ENCODE assay signal across 13 mouse cellular contexts in the genomic region with DNA sequence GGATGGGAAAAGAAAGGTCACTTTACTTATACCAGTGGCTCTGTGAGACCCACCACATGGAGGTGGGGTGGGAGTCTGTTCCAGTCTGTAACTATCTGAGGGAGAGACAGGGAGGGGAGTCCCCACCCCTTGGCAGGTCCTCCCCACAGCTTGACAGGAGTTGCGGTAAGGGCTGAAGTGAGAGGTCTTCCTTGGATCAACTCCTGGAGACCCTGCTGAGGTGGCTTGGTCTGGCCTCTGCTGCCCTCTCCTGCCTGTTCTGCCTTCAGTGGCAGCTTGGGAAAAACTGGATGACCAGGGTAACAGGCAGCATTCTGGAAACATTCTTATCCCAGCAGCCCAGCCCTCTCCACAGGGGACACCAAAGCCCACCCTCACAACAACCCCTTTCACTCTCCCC. TPM values are rescaled to one million over a fixed set of nuclear protein-coding genes. Genes with fewer than 3 reads are reported as not detected.
DNase-seq lines count a peak whose midpoint lies in the region; ATAC-seq and TF ChIP-seq lines count a peak whose summit lies in the region.
"Had no signal": no experiment of that assay in that cellular context is flagged by ENCODE, and none has a peak within 500 bp of the region (broad histone marks: within the 10 kb centered on the region; RNA-seq: fewer than 3 reads in every experiment).

No protein-coding gene starts in this region.

- H3K4me2 ChIP-seq in liver, embryonic 11.5 days = peak overlapping the region; percentile 20; the same call in 1 of the 2 replicates
- no peak overlapping the region for H3K4me2 ChIP-seq in liver, embryonic 12.5 days
- H3K4me2 ChIP-seq in intestine, postnatal 0 days (replicated peaks; ENCODE audit: low read depth) = peak overlapping the region; percentile 84; the same call in 1 of the 2 replicates
- H3K4me2 ChIP-seq: forebrain, embryonic 12.5 days had no signal

- ATAC-seq in liver, embryonic 11.5 days (replicated peaks; ENCODE audit: low FRiP score) = no peak
- no peak for ATAC-seq in liver, embryonic 12.5 days
- no peak for ATAC-seq in intestine, postnatal 0 days

- intact Hi-C loops in heart, adult 2 months (cut with DNase I) = loop anchor here (5.0 kb wide), 2 partner anchors 193 to 413 kb away; no protein-coding TSS in a partner anchor

- H3K9me3 ChIP-seq in heart, embryonic 10.5 days = no peaks in the 10 kb centered on the region
- H3K9me3 ChIP-seq in liver, embryonic 11.5 days (ENCODE audit: control insufficient read depth, low read length) = no peaks in the 10 kb centered on the region
- H3K9me3 ChIP-seq in liver, embryonic 12.5 days (replicated peaks) = no peaks in the 10 kb centered on the region
- H3K9me3 ChIP-seq in ES-Bruce4 (replicated peaks; ENCODE audit: control insufficient read depth, insufficient read depth, low read length, poor library complexity, severe bottlenecking) = no peaks in the 10 kb centered on the region
- no peaks in the 10 kb centered on the region for H3K9me3 ChIP-seq in intestine, postnatal 0 days (ENCODE audit: control insufficient read depth)
- H3K9me3 ChIP-seq: forebrain, embryonic 12.5 days had no signal

- no peak overlapping the region for H3K4me3 ChIP-seq in heart, adult 2 months
- no peak overlapping the region for H3K4me3 ChIP-seq in heart, embryonic 10.5 days
- H3K4me3 ChIP-seq in liver, embryonic 11.5 days (ENCODE audit: low read depth, low read length) = no peak overlapping the region
- no peak overlapping the region for H3K4me3 ChIP-seq in liver, embryonic 12.5 days
- no peak overlapping the region for H3K4me3 ChIP-seq in ES-Bruce4 (ENCODE audit: low read depth, low read length)
- no peak overlapping the region for H3K4me3 ChIP-seq in intestine, postnatal 0 days (ENCODE audit: low read depth, low read length)
- H3K4me3 ChIP-seq: forebrain, embryonic 12.5 days had no signal

- no peak for TF ChIP-seq POLR2A in heart, adult 2 months (IDR thresholded peaks at IDR 0.05; ENCODE audit: insufficient read depth, low read depth, low read length)
- no peak for TF ChIP-seq POLR2A in ES-Bruce4 (IDR thresholded peaks at IDR 0.05; ENCODE audit: insufficient read depth, low read length)

- 5% methylated on average over 1 of the region's 1 CpGs for WGBS in heart, adult 2 months
- WGBS in heart, embryonic 10.5 days = 0% methylated on average over 1 of the region's 1 CpGs
- WGBS in liver, embryonic 11.5 days = 21% methylated on average over 1 of the region's 1 CpGs
- 0% methylated on average over 1 of the region's 1 CpGs for WGBS in liver, embryonic 12.5 days (ENCODE audit: insufficient replicate concordance)
- WGBS in intestine, postnatal 0 days = 5% methylated on average over 1 of the region's 1 CpGs

- no peak for DNase-seq in heart, adult 2 months
- DNase-seq in heart, embryonic 10.5 days (ENCODE audit: low spot score) = no peak
- no peak for DNase-seq in liver, embryonic 11.5 days (ENCODE audit: low spot score)
- no peak for DNase-seq in urinary bladder, postnatal 25 days (ENCODE audit: low spot score)
- DNase-seq in thymus, adult 18-20 months = no peak
- DNase-seq: cerebellum, postnatal 14 days; gastrocnemius, postnatal 25 days had no signal

- 0 out of 2 replicates have a peak, but pooled peaks cover 1% of the 10 kb centered on the region for H3K4me1 ChIP-seq in heart, adult 2 months (ENCODE audit: control insufficient read depth, insufficient read depth, low read length)
- H3K4me1 ChIP-seq in heart, embryonic 10.5 days = peaks cover 30% of the 10 kb centered on the region
- peaks cover 4% of the 10 kb centered on the region; the same call in 1 of the 2 replicates for H3K4me1 ChIP-seq in liver, embryonic 11.5 days (replicated peaks; ENCODE audit: control insufficient read depth, insufficient read depth, low read length)
- 0 out of 2 replicates have a peak, but pooled peaks cover 3% of the 10 kb centered on the region for H3K4me1 ChIP-seq in liver, embryonic 12.5 days
- no peaks in the 10 kb centered on the region for H3K4me1 ChIP-seq in ES-Bruce4 (ENCODE audit: control insufficient read depth, insufficient read depth, low read length)
- H3K4me1 ChIP-seq in intestine, postnatal 0 days (replicated peaks; ENCODE audit: control insufficient read depth, insufficient read depth, low read length) = no peaks in the 10 kb centered on the region
- H3K4me1 ChIP-seq: forebrain, embryonic 12.5 days had no signal

- no peak overlapping the region for H3K9ac ChIP-seq in heart, adult 2 months (ENCODE audit: low read depth, low read length)
- H3K9ac ChIP-seq in liver, embryonic 11.5 days (ENCODE audit: low read depth, low read length) = no peak overlapping the region
- H3K9ac ChIP-seq in liver, embryonic 12.5 days = no peak overlapping the region
- no peak overlapping the region for H3K9ac ChIP-seq in ES-Bruce4 (ENCODE audit: low read depth, poor library complexity, severe bottlenecking)
- 0 out of 2 replicates have a peak overlapping the region, but pooled peaks have one; percentile 22 for H3K9ac ChIP-seq in intestine, postnatal 0 days (ENCODE audit: low read depth, low read length)
- H3K9ac ChIP-seq: forebrain, embryonic 12.5 days had no signal

- peak; percentile 37 for TF ChIP-seq CTCF in heart, adult 2 months (IDR thresholded peaks at IDR 0.05)
- peak; percentile 46 for TF ChIP-seq CTCF in ES-Bruce4 (IDR thresholded peaks at IDR 0.05; ENCODE audit: low read depth, low read length)
- TF ChIP-seq CTCF in intestine, postnatal 0 days (IDR thresholded peaks at IDR 0.05; ENCODE audit: low read depth) = peak; percentile 65

- H3K27ac ChIP-seq in heart, adult 2 months = no peak overlapping the region
- no peak overlapping the region for H3K27ac ChIP-seq in heart, embryonic 10.5 days
- no peak overlapping the region for H3K27ac ChIP-seq in liver, embryonic 11.5 days (ENCODE audit: low read depth, low read length)
- H3K27ac ChIP-seq in liver, embryonic 12.5 days = no peak overlapping the region
- H3K27ac ChIP-seq in ES-Bruce4 (ENCODE audit: insufficient read depth, low read length) = no peak overlapping the region
- peak overlapping the region; percentile 54; the same call in 1 of the 2 replicates for H3K27ac ChIP-seq in intestine, postnatal 0 days (ENCODE audit: low read depth, low read length)
- H3K27ac ChIP-seq: forebrain, embryonic 12.5 days had no signal

- no peak for TF ChIP-seq EP300 in heart, adult 2 months (IDR thresholded peaks at IDR 0.05; ENCODE audit: insufficient read depth, low read depth, low read length)
- TF ChIP-seq EP300 in ES-Bruce4 (IDR thresholded peaks at IDR 0.05; ENCODE audit: insufficient read depth, low read depth, low read length) = no peak

- no peaks in the 10 kb centered on the region for H3K79me2 ChIP-seq in heart, adult 2 months (replicated peaks; ENCODE audit: control insufficient read depth, insufficient read depth, low read length)

- peaks cover 13% of the 10 kb centered on the region for H3K27me3 ChIP-seq in heart, adult 2 months (ENCODE audit: control insufficient read depth, insufficient read depth, low read length)
- peaks cover 92% of the 10 kb centered on the region for H3K27me3 ChIP-seq in heart, embryonic 10.5 days (ENCODE audit: insufficient read depth, poor library complexity, severe bottlenecking)
- peaks cover 69% of the 10 kb centered on the region for H3K27me3 ChIP-seq in liver, embryonic 11.5 days (replicated peaks; ENCODE audit: control insufficient read depth, insufficient read depth, low read length)
- H3K27me3 ChIP-seq in liver, embryonic 12.5 days (replicated peaks) = peaks cover 86% of the 10 kb centered on the region
- peaks cover 11% of the 10 kb centered on the region for H3K27me3 ChIP-seq in ES-Bruce4 (ENCODE audit: control insufficient read depth, insufficient read depth, low read length, poor library complexity, severe bottlenecking)
- H3K27me3 ChIP-seq in intestine, postnatal 0 days (replicated peaks; ENCODE audit: control insufficient read depth, insufficient read depth, low read length) = peaks cover 56% of the 10 kb centered on the region

- H3K36me3 ChIP-seq in heart, adult 2 months (ENCODE audit: control insufficient read depth, insufficient read depth, low read length) = no peaks in the 10 kb centered on the region
- no peaks in the 10 kb centered on the region; the same call in 1 of the 2 replicates for H3K36me3 ChIP-seq in heart, embryonic 10.5 days
- H3K36me3 ChIP-seq in liver, embryonic 11.5 days (ENCODE audit: control insufficient read depth, insufficient read depth, low read length) = no peaks in the 10 kb centered on the region
- no peaks in the 10 kb centered on the region for H3K36me3 ChIP-seq in liver, embryonic 12.5 days
- H3K36me3 ChIP-seq in ES-Bruce4 (ENCODE audit: control insufficient read depth, insufficient read depth, low read length, poor library complexity, severe bottlenecking) = no peaks in the 10 kb centered on the region
- H3K36me3 ChIP-seq in intestine, postnatal 0 days (ENCODE audit: control insufficient read depth, insufficient read depth) = peaks cover 3% of the 10 kb centered on the region; the same call in 1 of the 2 replicates
- H3K36me3 ChIP-seq: forebrain, embryonic 12.5 days had no signal

RNA-seq across cellular contexts. Expression of gene Foxf1, which starts 6.5 kb away (rescaled TPM):
- total RNA-seq in heart, adult 2 months (2021) = under 1 TPM; 0.13 to 0.43 TPM
- polyA plus RNA-seq in heart, adult 2 months (2012; rRNA removed) = 0.44 and 1.2 TPM in 2 replicates
- polyA plus RNA-seq in heart, embryonic 10.5 days (2016; fragmentation: Nextera tagmentation; extraction: Ambion mirVana) = 3.1 and 41.3 TPM in 2 replicates
- polyA plus RNA-seq in liver, embryonic 11.5 days (2014; fragmentation: Nextera tagmentation; extraction: Ambion mirVana) = 37.6 and 37.8 TPM in 2 replicates
- 14.9 and 16.9 TPM in 2 replicates for polyA plus RNA-seq in liver, embryonic 12.5 days (2016; fragmentation: Nextera tagmentation; extraction: Ambion mirVana)
- 0.33 TPM in 1 of 2 replicates, not detected in the other for polyA plus RNA-seq in ES-Bruce4 (2011; ENCODE audit: insufficient read depth, insufficient read length, low read depth, missing spikeins)
- polyA plus RNA-seq in intestine, postnatal 0 days (2015; fragmentation: Nextera tagmentation; extraction: Ambion mirVana) = 49.8 and 50.1 TPM in 2 replicates
- total RNA-seq: gastrocnemius, postnatal 25 days; hematopoietic stem cell, adult 5-6 weeks had no signal

RNA-seq across cellular contexts. Expression of gene Mthfsd, which starts 17.5 kb away (rescaled TPM):
- total RNA-seq in heart, adult 2 months (2021) = 10 to 100 TPM; 12.8 to 13.5 TPM
- polyA plus RNA-seq in heart, adult 2 months (2012; rRNA removed) = 26.4 and 27.7 TPM in 2 replicates
- polyA plus RNA-seq in heart, embryonic 10.5 days (2016; fragmentation: Nextera tagmentation; extraction: Ambion mirVana) = 57.0 and 58.7 TPM in 2 replicates
- polyA plus RNA-seq in liver, embryonic 11.5 days (2014; fragmentation: Nextera tagmentation; extraction: Ambion mirVana) = 48.1 and 50.6 TPM in 2 replicates
- 30.5 and 32.4 TPM in 2 replicates for polyA plus RNA-seq in liver, embryonic 12.5 days (2016; fragmentation: Nextera tagmentation; extraction: Ambion mirVana)
- polyA plus RNA-seq in ES-Bruce4 (2011; ENCODE audit: insufficient read depth, insufficient read length, low read depth, missing spikeins) = 35.5 and 38.9 TPM in 2 replicates
- polyA plus RNA-seq in intestine, postnatal 0 days (2015; fragmentation: Nextera tagmentation; extraction: Ambion mirVana) = 24.9 and 25.1 TPM in 2 replicates

RNA-seq across cellular contexts. Expression of gene Foxc2, which starts 25.3 kb away (rescaled TPM):
- total RNA-seq in heart, adult 2 months (2021) = 1 to 10 TPM; 2.0 to 2.2 TPM
- 0.97 and 2.0 TPM in 2 replicates for polyA plus RNA-seq in heart, adult 2 months (2012; rRNA removed)
- polyA plus RNA-seq in heart, embryonic 10.5 days (2016; fragmentation: Nextera tagmentation; extraction: Ambion mirVana) = 12.4 and 14.8 TPM in 2 replicates
- polyA plus RNA-seq in liver, embryonic 11.5 days (2014; fragmentation: Nextera tagmentation; extraction: Ambion mirVana) = 2.6 and 3.4 TPM in 2 replicates
- 0.94 and 1.2 TPM in 2 replicates for polyA plus RNA-seq in liver, embryonic 12.5 days (2016; fragmentation: Nextera tagmentation; extraction: Ambion mirVana)
- not detected in 2 replicates for polyA plus RNA-seq in ES-Bruce4 (2011; ENCODE audit: insufficient read depth, insufficient read length, low read depth, missing spikeins)
- polyA plus RNA-seq in intestine, postnatal 0 days (2015; fragmentation: Nextera tagmentation; extraction: Ambion mirVana) = 0.48 and 0.60 TPM in 2 replicates
- total RNA-seq: hematopoietic stem cell, adult 5-6 weeks had no signal

RNA-seq across cellular contexts. Expression of gene Foxl1, which starts 37.0 kb away (rescaled TPM):
- under 1 TPM; 0.07 to 0.08 TPM for total RNA-seq in heart, adult 2 months (2021)
- polyA plus RNA-seq in heart, adult 2 months (2012; rRNA removed) = 0.08 and 0.09 TPM in 2 replicates
- 0.53 and 2.0 TPM in 2 replicates for polyA plus RNA-seq in heart, embryonic 10.5 days (2016; fragmentation: Nextera tagmentation; extraction: Ambion mirVana)
- 0.61 and 0.73 TPM in 2 replicates for polyA plus RNA-seq in liver, embryonic 11.5 days (2014; fragmentation: Nextera tagmentation; extraction: Ambion mirVana)
- 0.35 and 0.41 TPM in 2 replicates for polyA plus RNA-seq in liver, embryonic 12.5 days (2016; fragmentation: Nextera tagmentation; extraction: Ambion mirVana)
- polyA plus RNA-seq in ES-Bruce4 (2011; ENCODE audit: insufficient read depth, insufficient read length, low read depth, missing spikeins) = not detected in 2 replicates
- 2.6 and 2.8 TPM in 2 replicates for polyA plus RNA-seq in intestine, postnatal 0 days (2015; fragmentation: Nextera tagmentation; extraction: Ambion mirVana)
- total RNA-seq: gastrocnemius, postnatal 25 days; hematopoietic stem cell, adult 5-6 weeks; layer of hippocampus, adult 18-20 months had no signal
